Mouse (Mus musculus) neural tube, embryonic 12.5 days (tissue): ENCODE measurements around the gene Ltbr. TPM values are rescaled to one million over a fixed set of nuclear protein-coding genes. Genes with fewer than 3 reads are reported as not detected.

ENCODE experiments used
- ATAC-seq: fragments of 200-750 bp; cut with Nextera tagmentation; 2 replicates; pipeline ENCODE4 v1.8.0; 2017; ENCODE audit warnings: low read depth, mild to moderate bottlenecking, moderate TSS enrichment, moderate library complexity; ENCODE audit not compliant: low FRiP score
- H3K27ac ChIP-seq: fragments of 300-500 bp; sonication (generic); 2 replicates; pipeline ENCODE4 v1.5.1; 2016
- H3K27me3 ChIP-seq: fragments of 300-500 bp; sonication (generic); replicated peaks from 2 replicates; pipeline ENCODE4 v1.6.1; 2016; ENCODE audit warnings: mild to moderate bottlenecking
- H3K36me3 ChIP-seq: fragments of 300-500 bp; sonication (generic); 2 replicates; pipeline ENCODE4 v1.6.1; 2016; ENCODE audit warnings: mild to moderate bottlenecking
- H3K4me1 ChIP-seq: fragments of 300-500 bp; sonication (generic); 2 replicates; pipeline ENCODE4 v1.6.1; 2016
- H3K4me2 ChIP-seq: fragments of 300-500 bp; sonication (generic); replicated peaks from 2 replicates; pipeline ENCODE4 v1.6.1; 2016; ENCODE audit warnings: mild to moderate bottlenecking
- H3K4me3 ChIP-seq: fragments of 300-500 bp; sonication (generic); 2 replicates; pipeline ENCODE4 v1.5.1; 2016
- H3K9ac ChIP-seq: fragments of 300-500 bp; sonication (generic); 2 replicates; pipeline ENCODE4 v1.6.1; 2016; ENCODE audit warnings: mild to moderate bottlenecking
- H3K9me3 ChIP-seq: fragments of 300-500 bp; sonication (generic); 2 replicates; pipeline ENCODE4 v1.6.1; 2016; ENCODE audit warnings: mild to moderate bottlenecking
- WGBS: fragments of 180-500 bp; shearing (Covaris S2); methylation state at CpG from one replicate; pipeline ENCODE4 v1.1.7; 2016; 5-methylcytosine and 5-hydroxymethylcytosine counted together
- polyA plus RNA-seq: library from polyadenylated mRNA; unstranded; fragments of >200 nt; fragmentation: Nextera tagmentation; extraction: Ambion mirVana; gene quantifications from 2 replicates; pipeline ENCODE4 v1.2.1, GENCODE M21; 2016

The Ltbr gene
- polyA plus RNA-seq, 1 experiment from 2014 or later: 17.0 TPM

DNA sequence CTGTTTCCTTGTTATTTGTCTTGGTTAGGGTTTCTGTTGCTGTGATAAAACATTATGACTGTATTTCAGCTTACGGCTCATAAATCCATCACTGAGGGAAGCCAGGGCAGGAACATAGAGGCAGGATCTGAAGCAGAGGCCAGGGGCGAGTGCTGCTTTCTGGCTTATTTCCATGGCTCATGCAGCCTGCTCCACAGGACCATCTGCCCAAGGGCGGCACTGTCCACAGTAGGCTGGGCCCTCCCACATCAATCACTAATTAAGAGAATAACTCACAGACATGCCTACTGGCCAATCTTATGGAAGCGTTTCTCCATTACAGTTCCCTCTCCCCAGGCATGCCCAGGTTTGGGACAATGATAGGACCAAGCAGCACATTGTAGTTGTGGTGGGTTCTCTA lies 10.4 kb downstream of the Ltbr start:
- ATAC-seq: no peak

DNA sequence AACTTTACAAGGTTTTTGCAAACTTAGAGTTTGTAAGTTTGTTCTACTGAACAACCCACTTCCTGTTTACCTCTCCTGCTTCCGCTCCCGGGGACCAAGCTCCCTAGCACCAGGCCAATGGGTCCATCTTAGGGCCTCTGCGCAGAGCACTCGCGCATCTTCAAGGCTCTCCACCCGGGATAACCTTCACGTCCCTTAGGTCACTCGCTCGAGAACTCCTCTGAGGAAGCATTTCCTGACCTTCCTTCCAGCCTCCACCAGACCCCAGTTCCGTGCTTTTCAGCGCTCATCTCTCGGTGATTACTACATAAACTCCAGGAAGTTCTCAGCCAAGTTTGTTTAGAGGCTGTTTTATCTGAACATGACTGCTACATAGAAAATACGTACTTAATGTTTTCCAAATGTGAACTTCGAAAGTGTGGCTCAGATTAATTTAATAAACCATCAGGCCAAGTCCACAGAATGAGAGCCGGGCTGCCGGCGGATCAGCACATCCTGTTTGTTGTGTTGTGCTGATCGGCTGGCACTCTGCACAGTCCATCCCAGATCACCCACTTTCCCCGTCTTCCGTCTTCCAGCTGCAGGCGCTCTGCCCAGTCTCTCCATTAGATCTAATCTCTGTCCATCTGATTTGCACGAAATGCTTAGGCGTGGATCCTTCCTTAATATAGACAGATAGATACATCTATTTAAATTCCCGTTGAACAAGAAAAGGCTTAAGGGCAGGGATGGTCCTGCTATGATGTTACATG lies 11.3 kb downstream of the Ltbr start:
- no peak overlapping the region for H3K4me3 ChIP-seq
- no peak overlapping the region for H3K27ac ChIP-seq
- H3K9me3 ChIP-seq: no peaks in the 10 kb centered on the region
- H3K36me3 ChIP-seq: no peaks in the 10 kb centered on the region
- H3K9ac ChIP-seq: no peak overlapping the region
- no peaks in the 10 kb centered on the region for H3K4me1 ChIP-seq
- 88% methylated on average over 24 of the region's 24 CpGs for WGBS
- ATAC-seq: no peak
- H3K4me2 ChIP-seq: no peak overlapping the region
- no peaks in the 10 kb centered on the region for H3K27me3 ChIP-seq

More for the DNA sequence above, 10.4 kb downstream of the Ltbr start:
- H3K4me2 ChIP-seq: no peak overlapping the region
- no peaks in the 10 kb centered on the region for H3K36me3 ChIP-seq
- H3K4me1 ChIP-seq: no peaks in the 10 kb centered on the region
- WGBS: 74% methylated on average over 4 of the region's 4 CpGs
- no peak overlapping the region for H3K9ac ChIP-seq
- no peaks in the 10 kb centered on the region for H3K27me3 ChIP-seq
- no peak overlapping the region for H3K4me3 ChIP-seq
- H3K9me3 ChIP-seq: no peaks in the 10 kb centered on the region
- H3K27ac ChIP-seq: no peak overlapping the region

GRCm38 (mm10) chr6:125300982-125301381 lies 12.7 kb downstream of the Ltbr start:
- no peak overlapping the region for H3K4me2 ChIP-seq
- 89% methylated on average over 1 of the region's 1 CpGs for WGBS
- no peak overlapping the region for H3K9ac ChIP-seq
- no peaks in the 10 kb centered on the region for H3K36me3 ChIP-seq
- H3K9me3 ChIP-seq: no peaks in the 10 kb centered on the region
- no peak overlapping the region for H3K4me3 ChIP-seq
- H3K27me3 ChIP-seq: no peaks in the 10 kb centered on the region
- no peak overlapping the region for H3K27ac ChIP-seq
- ATAC-seq: no peak
- no peaks in the 10 kb centered on the region for H3K4me1 ChIP-seq

GRCm38 (mm10) chr6:125297149-125297820 lies 16.4 kb downstream of the Ltbr start:
- H3K4me1 ChIP-seq: no peaks in the 10 kb centered on the region
- no peaks in the 10 kb centered on the region for H3K36me3 ChIP-seq
- H3K4me2 ChIP-seq: no peak overlapping the region
- no peak overlapping the region for H3K27ac ChIP-seq
- H3K27me3 ChIP-seq: no peaks in the 10 kb centered on the region
- 0 out of 2 replicates have a peak, but pooled peaks cover 5% of the 10 kb centered on the region for H3K9me3 ChIP-seq
- no peak overlapping the region for H3K9ac ChIP-seq
- no peak overlapping the region for H3K4me3 ChIP-seq
- 80% methylated on average over 5 of the region's 5 CpGs for WGBS
- no peak for ATAC-seq

GRCm38 (mm10) chr6:125294049-125294448 lies 19.6 kb downstream of the Ltbr start:
- H3K27ac ChIP-seq: no peak overlapping the region
- H3K9ac ChIP-seq: no peak overlapping the region
- no peak overlapping the region for H3K4me3 ChIP-seq
- WGBS: 83% methylated on average over 4 of the region's 4 CpGs
- no peaks in the 10 kb centered on the region for H3K4me1 ChIP-seq
- ATAC-seq: no peak
- 0 out of 2 replicates have a peak, but pooled peaks cover 5% of the 10 kb centered on the region for H3K9me3 ChIP-seq
- no peaks in the 10 kb centered on the region for H3K27me3 ChIP-seq
- H3K4me2 ChIP-seq: no peak overlapping the region
- H3K36me3 ChIP-seq: no peaks in the 10 kb centered on the region

DNA sequence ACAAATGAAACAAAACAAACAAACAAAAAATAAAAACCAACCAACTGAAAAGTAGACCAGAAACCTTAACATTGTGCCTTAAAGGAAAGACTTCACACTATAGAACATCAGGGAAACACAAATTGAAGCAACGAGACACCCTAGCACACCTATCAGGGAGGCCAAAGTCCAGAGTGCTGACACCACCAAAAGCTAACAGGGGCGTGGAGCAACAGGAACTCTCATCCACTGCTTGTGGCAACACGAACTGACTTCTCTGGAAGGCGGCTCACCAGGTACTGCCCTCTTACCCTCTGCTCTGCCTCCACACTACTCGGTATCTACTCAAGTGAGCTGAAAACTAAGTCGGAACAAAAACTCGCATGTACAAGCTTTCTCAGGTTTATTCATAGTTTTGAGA lies 21.4 kb downstream of the Ltbr start:
- H3K9me3 ChIP-seq: 0 out of 2 replicates have a peak, but pooled peaks cover 5% of the 10 kb centered on the region

DNA sequence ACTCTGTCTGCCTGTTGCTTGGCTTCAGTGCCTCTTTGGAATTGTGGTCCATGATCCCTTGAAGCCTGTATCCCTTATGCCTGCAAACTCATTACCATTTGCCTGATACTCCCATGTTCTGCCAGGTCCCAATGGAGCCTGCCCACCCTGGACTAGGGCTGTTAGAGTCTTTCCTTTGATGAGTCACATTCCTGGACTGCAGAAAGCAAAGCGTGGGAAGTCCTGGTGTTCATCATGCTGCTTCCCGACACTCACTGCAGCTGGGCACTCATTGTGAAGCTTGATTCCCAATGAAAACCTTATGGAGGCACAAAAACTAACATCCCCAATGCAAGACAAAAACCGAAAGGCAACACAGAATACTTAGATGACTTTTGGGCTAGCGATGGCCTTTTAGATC lies 22.4 kb downstream of the Ltbr start:
- Histone ChIP-seq H3K36me3 (no peaks in the 10 kb centered on the region), H3K4me3 (no peak overlapping the region), H3K4me1 (no peaks in the 10 kb centered on the region), H3K9me3 (0 out of 2 replicates have a peak, but pooled peaks cover 5% of the 10 kb centered on the region), H3K9ac (no peak overlapping the region), H3K27me3 (no peaks in the 10 kb centered on the region), H3K27ac (no peak overlapping the region), H3K4me2 (no peak overlapping the region)
- ATAC-seq: no peak
- WGBS: 86% methylated on average over 4 of the region's 4 CpGs

More for the DNA sequence above, 21.4 kb downstream of the Ltbr start:
- Histone ChIP-seq H3K9ac (no peak overlapping the region), H3K4me3 (no peak overlapping the region), H3K4me1 (no peaks in the 10 kb centered on the region), H3K36me3 (no peaks in the 10 kb centered on the region), H3K27me3 (no peaks in the 10 kb centered on the region), H3K4me2 (no peak overlapping the region), H3K27ac (no peak overlapping the region)
- ATAC-seq: no peak
- WGBS: 90% methylated on average over 7 of the region's 7 CpGs

DNA sequence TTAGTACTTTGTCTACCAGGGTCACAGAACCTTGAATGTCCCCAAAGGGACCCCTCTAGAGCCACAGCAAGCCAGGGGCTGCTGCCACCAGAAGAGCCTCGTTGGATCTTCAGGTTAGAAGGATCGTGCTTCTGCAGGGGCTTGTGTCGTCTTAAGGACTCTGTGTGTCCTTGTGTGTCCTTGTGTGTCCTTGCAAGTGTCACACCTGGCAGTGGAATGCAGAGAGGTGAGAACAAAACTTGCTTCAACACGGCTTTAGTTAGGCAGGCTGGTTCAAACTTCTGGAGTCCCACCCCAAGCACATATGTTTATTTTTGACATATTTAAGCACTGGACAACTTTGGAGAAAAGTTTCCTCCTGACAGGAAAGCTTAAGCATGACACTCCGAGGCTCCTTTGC lies 25.0 kb downstream of the Ltbr start:
- Histone ChIP-seq H3K36me3 (no peaks in the 10 kb centered on the region), H3K9me3 (0 out of 2 replicates have a peak, but pooled peaks cover 5% of the 10 kb centered on the region), H3K4me1 (no peaks in the 10 kb centered on the region), H3K9ac (no peak overlapping the region), H3K4me2 (no peak overlapping the region), H3K4me3 (no peak overlapping the region), H3K27ac (no peak overlapping the region), H3K27me3 (no peaks in the 10 kb centered on the region)
- ATAC-seq: no peak
- WGBS: 81% methylated on average over 5 of the region's 5 CpGs

DNA sequence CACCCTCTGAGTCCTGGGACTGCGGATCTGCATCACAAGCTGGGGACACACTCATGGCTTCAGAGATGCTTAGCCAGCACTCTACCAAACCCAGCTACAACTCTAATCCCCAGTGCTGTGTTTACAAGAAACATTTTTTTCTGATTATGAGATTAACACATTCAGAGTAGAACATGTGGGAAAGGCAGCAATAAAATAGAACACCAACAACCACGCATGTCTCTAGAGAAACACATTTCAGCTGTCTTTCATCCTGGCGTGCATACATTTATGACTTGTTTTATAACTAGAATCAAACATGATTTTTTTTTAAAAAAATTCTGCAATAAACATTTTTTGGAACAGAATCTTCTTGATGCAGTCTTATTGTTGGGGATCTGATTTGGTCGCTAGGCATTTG lies 26.7 kb downstream of the Ltbr start:
- H3K9ac ChIP-seq: no peak overlapping the region
- ATAC-seq: no peak
- no peaks in the 10 kb centered on the region for H3K4me1 ChIP-seq
- no peak overlapping the region for H3K27ac ChIP-seq
- no peak overlapping the region for H3K4me2 ChIP-seq
- 89% methylated on average over 4 of the region's 4 CpGs for WGBS
- no peaks in the 10 kb centered on the region for H3K36me3 ChIP-seq
- H3K27me3 ChIP-seq: no peaks in the 10 kb centered on the region
- no peak overlapping the region for H3K4me3 ChIP-seq
- H3K9me3 ChIP-seq: no peaks in the 10 kb centered on the region

GRCm38 (mm10) chr6:125285890-125286289 lies 27.8 kb downstream of the Ltbr start, which contains the start of gene Tuba3a:
Gene Tuba3a (minus strand): TSS chr6:125286042.
- Histone ChIP-seq H3K27me3 (no peaks in the 10 kb centered on the region), H3K36me3 (no peaks in the 10 kb centered on the region), H3K9me3 (no peaks in the 10 kb centered on the region), H3K4me2 (no peak within 1 kb of the TSS), H3K9ac (no peak within 1 kb of the TSS), H3K4me3 (no peak within 1 kb of the TSS), H3K4me1 (no peaks in the 10 kb centered on the region), H3K27ac (no peak within 1 kb of the TSS)
- 97% methylated on average over 22 of the region's 22 CpGs for WGBS
- no peak for ATAC-seq

GRCm38 (mm10) chr6:125284751-125285150 lies 28.9 kb downstream of the Ltbr start:
- H3K4me1 ChIP-seq: no peaks in the 10 kb centered on the region
- no peaks in the 10 kb centered on the region for H3K9me3 ChIP-seq
- H3K4me3 ChIP-seq: no peak overlapping the region
- H3K27ac ChIP-seq: no peak overlapping the region
- H3K27me3 ChIP-seq: no peaks in the 10 kb centered on the region
- H3K36me3 ChIP-seq: no peaks in the 10 kb centered on the region
- no peak overlapping the region for H3K9ac ChIP-seq
- no peak for ATAC-seq
- WGBS: 93% methylated on average over 7 of the region's 7 CpGs
- no peak overlapping the region for H3K4me2 ChIP-seq

DNA sequence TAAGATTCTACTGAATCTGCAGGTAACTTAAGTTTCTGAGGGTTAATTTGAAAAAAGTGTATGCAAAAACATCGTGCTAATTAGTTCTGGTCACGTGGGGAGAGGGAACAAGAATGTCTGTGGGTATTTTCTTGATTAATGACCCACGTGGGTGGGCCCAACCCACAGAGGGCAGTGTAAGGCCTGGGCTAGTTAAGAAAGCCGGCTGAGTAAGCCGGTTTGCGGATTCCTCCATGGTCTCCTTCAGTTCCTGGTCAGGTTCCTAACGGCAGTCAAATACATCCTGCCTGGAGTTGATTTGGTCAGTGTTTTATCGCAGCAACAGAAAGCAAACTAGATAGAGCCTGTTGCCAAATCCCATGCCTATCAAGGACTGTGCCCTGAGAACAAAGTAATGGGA lies 29.4 kb downstream of the Ltbr start:
- Histone ChIP-seq H3K4me3 (no peak overlapping the region), H3K9ac (no peak overlapping the region), H3K9me3 (no peaks in the 10 kb centered on the region), H3K27me3 (no peaks in the 10 kb centered on the region), H3K4me2 (no peak overlapping the region), H3K27ac (no peak overlapping the region), H3K4me1 (no peaks in the 10 kb centered on the region), H3K36me3 (no peaks in the 10 kb centered on the region)
- 59% methylated on average over 8 of the region's 8 CpGs for WGBS
- no peak for ATAC-seq
